Mouse (Mus musculus) limb, embryonic 10.5 days (tissue): ENCODE measurements around the gene Acad11. TPM values are rescaled to one million over a fixed set of nuclear protein-coding genes. Genes with fewer than 3 reads are reported as not detected.

Experiments
- DNase-seq: peaks from one replicate; pipeline ENCODE4 v3.0.0-alpha.2; 2017; ENCODE audit warnings: low spot score
- H3K27ac ChIP-seq: fragments of 300-500 bp; sonication (generic); 2 replicates; pipeline ENCODE4 v1.5.1; 2016; ENCODE audit warnings: mild to moderate bottlenecking
- H3K27me3 ChIP-seq: fragments of 300-500 bp; sonication (generic); 2 replicates; pipeline ENCODE4 v1.6.1; 2016; ENCODE audit warnings: low read depth, mild to moderate bottlenecking; ENCODE audit not compliant: poor library complexity, severe bottlenecking
- H3K36me3 ChIP-seq: fragments of 300-500 bp; sonication (generic); 2 replicates; pipeline ENCODE4 v1.6.1; 2016; ENCODE audit warnings: mild to moderate bottlenecking, moderate library complexity
- H3K4me1 ChIP-seq: fragments of 300-500 bp; sonication (generic); 2 replicates; pipeline ENCODE4 v1.6.1; 2016
- H3K4me3 ChIP-seq: fragments of 300-500 bp; sonication (generic); 2 replicates; pipeline ENCODE4 v1.5.1; 2016; ENCODE audit warnings: mild to moderate bottlenecking, moderate library complexity
- H3K9me3 ChIP-seq: fragments of 300-500 bp; sonication (generic); replicated peaks from 2 replicates; pipeline ENCODE4 v1.6.1; 2016; ENCODE audit warnings: mild to moderate bottlenecking
- WGBS: fragments of 180-500 bp; shearing (Covaris S2); methylation state at CpG from one replicate; pipeline ENCODE4 v1.1.7; 2016; 5-methylcytosine and 5-hydroxymethylcytosine counted together
- polyA plus RNA-seq: library from polyadenylated mRNA; unstranded; fragments of >200 nt; fragmentation: Nextera tagmentation; extraction: Ambion mirVana; gene quantifications from 2 replicates; pipeline ENCODE4 v1.2.1, GENCODE M21; 2016

Acad11 gene
- polyA plus RNA-seq, 1 experiment from 2014 or later: 10.9 TPM

DNA sequence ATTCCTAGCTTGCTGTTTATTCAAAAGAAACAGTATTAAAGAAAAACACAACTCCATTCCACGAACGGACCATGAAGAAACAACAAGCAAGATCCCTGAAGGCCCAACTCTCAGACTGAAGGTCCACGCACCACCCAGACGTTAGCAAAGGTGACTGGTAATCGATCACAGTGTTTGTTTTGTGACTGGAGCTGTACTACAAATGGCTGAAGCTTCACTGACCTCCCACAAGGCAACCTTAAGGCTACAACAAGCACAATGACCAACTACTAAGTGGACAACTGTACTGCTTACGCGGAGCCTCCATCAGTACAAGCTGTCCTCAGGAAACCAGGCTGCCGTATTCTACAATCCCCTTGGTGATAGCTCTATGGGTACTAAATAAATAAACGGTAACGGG lies 106.8 kb downstream of the Acad11 start:
- Histone ChIP-seq H3K4me1 (no peaks in the 10 kb centered on the region), H3K27me3 (no peaks in the 10 kb centered on the region), H3K4me3 (no peak overlapping the region), H3K27ac (no peak overlapping the region), H3K36me3 (peaks cover 90% of the 10 kb centered on the region), H3K9me3 (no peaks in the 10 kb centered on the region)
- DNase-seq: no peak
- WGBS: 94% methylated on average over 10 of the region's 10 CpGs

DNA sequence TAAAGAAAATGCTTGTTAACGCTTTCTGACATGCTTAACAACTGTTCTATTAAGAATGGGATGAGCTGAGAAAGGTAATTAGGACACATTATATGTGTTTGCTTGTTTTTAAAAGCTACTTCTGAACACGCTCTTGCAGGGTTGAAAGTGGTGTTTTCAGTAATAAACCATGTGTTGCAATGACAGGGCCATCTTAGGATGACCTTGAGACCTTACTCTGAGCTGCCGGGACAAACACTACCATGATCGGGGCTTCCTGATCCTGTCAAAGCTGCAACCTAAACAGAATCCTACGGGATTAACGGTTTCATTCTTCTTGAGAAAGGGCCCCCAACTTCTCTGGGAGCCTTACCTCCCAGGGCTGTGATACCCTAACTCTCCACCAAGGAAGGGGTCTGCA lies 108.5 kb downstream of the Acad11 start:
- DNase-seq: no peak
- Histone ChIP-seq H3K36me3 (peaks cover 90% of the 10 kb centered on the region), H3K4me1 (no peaks in the 10 kb centered on the region), H3K27ac (no peak overlapping the region), H3K9me3 (no peaks in the 10 kb centered on the region), H3K4me3 (no peak overlapping the region), H3K27me3 (no peaks in the 10 kb centered on the region)
- WGBS: 94% methylated on average over 6 of the region's 6 CpGs

- no peak for DNase-seq
- Histone ChIP-seq H3K27ac (no peak overlapping the region), H3K4me3 (no peak overlapping the region), H3K4me1 (no peaks in the 10 kb centered on the region), H3K27me3 (no peaks in the 10 kb centered on the region), H3K36me3 (peaks cover 90% of the 10 kb centered on the region), H3K9me3 (no peaks in the 10 kb centered on the region)
- 95% methylated on average over 6 of the region's 6 CpGs for WGBS
These were observed 109.2 kb downstream of the Acad11 start for GRCm38 (mm10) chr9:104172342-104172741.

Other genes starting within 250 kb of the Acad11 start
- gene Nphp3, start 60.8 kb upstream of the Acad11 start, polyA plus RNA-seq: 3.8 and 3.9 TPM in 2 replicates
- not detected in 2 replicates for gene Gm28305, start 22.7 kb upstream of the Acad11 start, polyA plus RNA-seq
- gene Uba5, start 243 bp upstream of the Acad11 start, polyA plus RNA-seq: 42.3 and 51.4 TPM in 2 replicates
- gene Ackr4, start 63.6 kb downstream of the Acad11 start, polyA plus RNA-seq: 0.34 and 0.54 TPM in 2 replicates
- 17.9 and 21.8 TPM in 2 replicates for gene Dnajc13, start 199.6 kb downstream of the Acad11 start, polyA plus RNA-seq